Mouse (Mus musculus): ENCODE measurements at regions not wholly inside any gene's neighbourhood (a gene's known extent, or its start where the extent isn't known, plus 50 kb on each side); places are given as distances from the start of the nearest gene placed in this dataset.

GRCm38 (mm10) chr5:126723304-126724295 is 518.0 kb upstream of the Tmem132c start:
- Histone ChIP-seq H3K36me3 (replicated peaks) (no peaks in the 10 kb centered on the region), H3K9me3 (no peaks in the 10 kb centered on the region), H3K4me3 (replicated peaks) (no peak overlapping the region), H3K4me1 (peaks cover 6% of the 10 kb centered on the region; the same call in 1 of the 2 replicates), H3K9ac (no peak overlapping the region), H3K4me2 (no peak overlapping the region), H3K27ac (no peak overlapping the region), H3K27me3 (no peaks in the 10 kb centered on the region)
- WGBS = 44% methylated on average over 10 of the region's 10 CpGs
- ATAC-seq (ENCODE audit: low FRiP score) = no peak; the same call in 1 of the 2 replicates

- Histone ChIP-seq H3K9me3 (no peaks in the 10 kb centered on the region), H3K27me3 (no peaks in the 10 kb centered on the region), H3K4me1 (peaks cover 6% of the 10 kb centered on the region; the same call in 1 of the 2 replicates), H3K36me3 (replicated peaks) (no peaks in the 10 kb centered on the region), H3K4me2 (no peak overlapping the region), H3K4me3 (replicated peaks) (no peak overlapping the region), H3K27ac (no peak overlapping the region), H3K9ac (no peak overlapping the region)
- ATAC-seq (ENCODE audit: low FRiP score) = no peak
- 77% methylated on average over 9 of the region's 9 CpGs for WGBS
Measured at GRCm38 (mm10) chr5:126724329-126724728, 517.3 kb upstream of the Tmem132c start.

GRCm38 (mm10) chr5:126733470-126733869 is 508.1 kb upstream of the Tmem132c start:
- peak; percentile 75; the same call in 1 of the 2 replicates for ATAC-seq (ENCODE audit: low FRiP score)
- Histone ChIP-seq H3K27ac (no peak overlapping the region), H3K4me3 (replicated peaks) (peak overlapping the region; percentile 17; the same call in 1 of the 2 replicates)

GRCm38 (mm10) chr5:126735733-126736132 is 505.9 kb upstream of the Tmem132c start:
- no peak overlapping the region for H3K4me2 ChIP-seq
- H3K9me3 ChIP-seq = no peaks in the 10 kb centered on the region
- no peak overlapping the region for H3K4me3 ChIP-seq (replicated peaks)
- peaks cover 3% of the 10 kb centered on the region for H3K4me1 ChIP-seq
- H3K36me3 ChIP-seq (replicated peaks) = no peaks in the 10 kb centered on the region
- H3K27me3 ChIP-seq = 0 out of 2 replicates have a peak, but pooled peaks cover 3% of the 10 kb centered on the region
- H3K27ac ChIP-seq = no peak overlapping the region
- no peak for ATAC-seq (ENCODE audit: low FRiP score)
- no peak overlapping the region for H3K9ac ChIP-seq

More at GRCm38 (mm10) chr5:126733470-126733869, 508.1 kb upstream of the Tmem132c start:
- 0 out of 2 replicates have a peak, but pooled peaks cover 3% of the 10 kb centered on the region for H3K27me3 ChIP-seq
- H3K4me2 ChIP-seq = peak overlapping the region; percentile 49
- H3K9ac ChIP-seq = peak overlapping the region; percentile 41
- H3K36me3 ChIP-seq (replicated peaks) = no peaks in the 10 kb centered on the region
- H3K9me3 ChIP-seq = no peaks in the 10 kb centered on the region
- WGBS = 6% methylated on average over 6 of the region's 15 CpGs
- H3K4me1 ChIP-seq = peaks cover 3% of the 10 kb centered on the region

GRCm38 (mm10) chr5:126737681-126738080 is 503.9 kb upstream of the Tmem132c start:
- Histone ChIP-seq H3K36me3 (replicated peaks) (no peaks in the 10 kb centered on the region), H3K27me3 (peaks cover 3% of the 10 kb centered on the region; the same call in 1 of the 2 replicates), H3K27ac (no peak overlapping the region), H3K4me1 (peaks cover 9% of the 10 kb centered on the region), H3K9ac (no peak overlapping the region), H3K9me3 (no peaks in the 10 kb centered on the region), H3K4me2 (no peak overlapping the region), H3K4me3 (replicated peaks) (no peak overlapping the region)
- WGBS = 82% methylated on average over 4 of the region's 4 CpGs
- no peak for ATAC-seq (ENCODE audit: low FRiP score)

GRCm38 (mm10) chr5:126740861-126741410 is 500.7 kb upstream of the Tmem132c start:
- H3K9ac ChIP-seq = no peak overlapping the region
- no peak for ATAC-seq (ENCODE audit: low FRiP score)
- no peaks in the 10 kb centered on the region; the same call in 1 of the 2 replicates for H3K27me3 ChIP-seq
- no peak overlapping the region for H3K27ac ChIP-seq
- no peak overlapping the region for H3K4me2 ChIP-seq
- no peaks in the 10 kb centered on the region for H3K36me3 ChIP-seq (replicated peaks)
- 0 out of 2 replicates have a peak, but pooled peaks cover 6% of the 10 kb centered on the region for H3K4me1 ChIP-seq
- 58% methylated on average over 10 of the region's 10 CpGs for WGBS
- H3K9me3 ChIP-seq = no peaks in the 10 kb centered on the region
- no peak overlapping the region for H3K4me3 ChIP-seq (replicated peaks)

- 0 out of 2 replicates have a peak, but pooled peaks cover 4% of the 10 kb centered on the region for H3K4me1 ChIP-seq
- H3K4me3 ChIP-seq (replicated peaks) = no peak overlapping the region
- H3K4me2 ChIP-seq = no peak overlapping the region
- no peak for ATAC-seq (ENCODE audit: low FRiP score)
- 15% methylated on average over 1 of the region's 1 CpGs for WGBS
- no peaks in the 10 kb centered on the region for H3K36me3 ChIP-seq (replicated peaks)
- H3K27ac ChIP-seq = no peak overlapping the region
- peaks cover 39% of the 10 kb centered on the region for H3K27me3 ChIP-seq
- H3K9me3 ChIP-seq = no peaks in the 10 kb centered on the region
- H3K9ac ChIP-seq = no peak overlapping the region
Measured at GRCm38 (mm10) chr5:126755107-126755506, 486.5 kb upstream of the Tmem132c start.

- Histone ChIP-seq H3K36me3 (replicated peaks) (no peaks in the 10 kb centered on the region), H3K27me3 (peaks cover 75% of the 10 kb centered on the region), H3K4me1 (peaks cover 20% of the 10 kb centered on the region), H3K9ac (no peak overlapping the region), H3K9me3 (no peaks in the 10 kb centered on the region), H3K4me2 (no peak overlapping the region), H3K27ac (no peak overlapping the region), H3K4me3 (replicated peaks) (no peak overlapping the region)
- WGBS = 4% methylated on average over 4 of the region's 4 CpGs
- ATAC-seq (ENCODE audit: low FRiP score) = peak; percentile 75
Measured at GRCm38 (mm10) chr5:126765037-126765707, 476.4 kb upstream of the Tmem132c start.

- Histone ChIP-seq H3K4me2 (peak overlapping the region; percentile 36), H3K9ac (no peak overlapping the region), H3K27ac (no peak overlapping the region), H3K4me3 (replicated peaks) (peak overlapping the region; percentile 14), H3K36me3 (replicated peaks) (no peaks in the 10 kb centered on the region), H3K27me3 (peaks cover 57% of the 10 kb centered on the region), H3K4me1 (peaks cover 20% of the 10 kb centered on the region), H3K9me3 (no peaks in the 10 kb centered on the region)
- 17% methylated on average over 11 of the region's 11 CpGs for WGBS
- ATAC-seq (ENCODE audit: low FRiP score) = no peak
Measured at GRCm38 (mm10) chr5:126769031-126769430, 472.6 kb upstream of the Tmem132c start.

- Histone ChIP-seq H3K4me2 (peak overlapping the region; percentile 62), H3K36me3 (replicated peaks) (no peaks in the 10 kb centered on the region), H3K9me3 (0 out of 2 replicates have a peak, but pooled peaks cover 1% of the 10 kb centered on the region), H3K27ac (no peak overlapping the region), H3K4me1 (peaks cover 14% of the 10 kb centered on the region), H3K27me3 (peaks cover 34% of the 10 kb centered on the region), H3K9ac (peak overlapping the region; percentile 25; the same call in 1 of the 2 replicates), H3K4me3 (replicated peaks) (peak overlapping the region; percentile 36)
- ATAC-seq (ENCODE audit: low FRiP score) = peak; percentile 71; the same call in 1 of the 2 replicates
- 4% methylated on average over 29 of the region's 29 CpGs for WGBS
Measured at GRCm38 (mm10) chr5:126787706-126788610, 453.6 kb upstream of the Tmem132c start.

GRCm38 (mm10) chr5:126799698-126800279 is 441.8 kb upstream of the Tmem132c start:
- WGBS = 91% methylated on average over 8 of the region's 8 CpGs
- Histone ChIP-seq H3K27ac (no peak overlapping the region), H3K4me2 (no peak overlapping the region), H3K4me1 (no peaks in the 10 kb centered on the region), H3K9ac (no peak overlapping the region), H3K9me3 (no peaks in the 10 kb centered on the region), H3K36me3 (replicated peaks) (no peaks in the 10 kb centered on the region), H3K27me3 (no peaks in the 10 kb centered on the region), H3K4me3 (replicated peaks) (no peak overlapping the region)
- no peak for ATAC-seq (ENCODE audit: low FRiP score)

All from forebrain, embryonic 12.5 days (tissue).